In genomic region chr3:29443024-29443423, GRCm38 (mm10) we compare ENCODE assay signal across 22 mouse cellular contexts.
DNase-seq lines count a peak whose midpoint lies in the region; ATAC-seq and TF ChIP-seq lines count a peak whose summit lies in the region.
"Had no signal": no experiment of that assay in that cellular context is flagged by ENCODE, and none has a peak within 500 bp of the region (broad histone marks: within the 10 kb centered on the region; RNA-seq: fewer than 3 reads in every experiment).

No protein-coding gene starts in this region.

- H3K4me2 ChIP-seq in midbrain, embryonic 15.5 days: no peak overlapping the region
- no peak overlapping the region for H3K4me2 ChIP-seq in midbrain, postnatal 0 days (ENCODE audit: low read depth, low read length, poor library complexity, severe bottlenecking)
- H3K4me2 ChIP-seq: embryonic facial prominence, embryonic 13.5 days; embryonic facial prominence, embryonic 15.5 days; forebrain, embryonic 12.5 days; forebrain, embryonic 15.5 days had no signal

- H3K36me3 ChIP-seq in midbrain, embryonic 15.5 days (replicated peaks): no peaks in the 10 kb centered on the region
- no peaks in the 10 kb centered on the region for H3K36me3 ChIP-seq in midbrain, postnatal 0 days (ENCODE audit: insufficient read depth, low read length)
- H3K36me3 ChIP-seq: embryonic facial prominence, embryonic 13.5 days; embryonic facial prominence, embryonic 15.5 days; forebrain, embryonic 10.5 days; forebrain, embryonic 12.5 days; forebrain, embryonic 15.5 days had no signal

- no peaks in the 10 kb centered on the region for H3K9me3 ChIP-seq in midbrain, embryonic 15.5 days
- no peaks in the 10 kb centered on the region for H3K9me3 ChIP-seq in midbrain, postnatal 0 days (ENCODE audit: low read length)
- H3K9me3 ChIP-seq: embryonic facial prominence, embryonic 13.5 days; embryonic facial prominence, embryonic 15.5 days; forebrain, embryonic 10.5 days; forebrain, embryonic 12.5 days; forebrain, embryonic 15.5 days had no signal

- peak overlapping the region; percentile 28; the same call in 1 of the 2 replicates for H3K27ac ChIP-seq in layer of hippocampus, adult 2 months
- H3K27ac ChIP-seq in midbrain, embryonic 15.5 days: 0 out of 2 replicates have a peak overlapping the region, but pooled peaks have one; percentile 2
- no peak overlapping the region for H3K27ac ChIP-seq in midbrain, postnatal 0 days (ENCODE audit: low read depth, low read length)
- H3K27ac ChIP-seq: embryonic facial prominence, embryonic 13.5 days; embryonic facial prominence, embryonic 15.5 days; forebrain, embryonic 10.5 days; forebrain, embryonic 12.5 days; forebrain, embryonic 15.5 days had no signal

- no peak for DNase-seq in frontal cortex, postnatal 10 days (ENCODE audit: low spot score in 2 of 2)
- DNase-seq in layer of hippocampus, adult 2 months (ENCODE audit: low spot score in 2 of 2): no peak
- no peak for DNase-seq in layer of hippocampus, postnatal 14 days (ENCODE audit: low spot score in 2 of 2)
- DNase-seq in midbrain, postnatal 0 days (ENCODE audit: low spot score): no peak
- DNase-seq: adrenal gland, adult 2 months; adrenal gland, postnatal 10 days; adrenal gland, postnatal 25 days; cerebellum, adult 11 months; cerebellum, adult 18-20 months; cerebellum, adult 8-10 months; cerebellum, adult 9-11 months; cerebellum, postnatal 14 days; cerebellum, postnatal 36 days; embryo, embryonic 11 days had no signal

- no peak overlapping the region for H3K4me3 ChIP-seq in layer of hippocampus, adult 2 months
- H3K4me3 ChIP-seq in midbrain, embryonic 15.5 days: no peak overlapping the region
- H3K4me3 ChIP-seq in midbrain, postnatal 0 days (ENCODE audit: low read depth, low read length): no peak overlapping the region
- H3K4me3 ChIP-seq: embryonic facial prominence, embryonic 13.5 days; embryonic facial prominence, embryonic 15.5 days; erythroblast, embryonic 14.5 days; forebrain, embryonic 10.5 days; forebrain, embryonic 12.5 days; forebrain, embryonic 15.5 days had no signal

- no peak overlapping the region for H3K9ac ChIP-seq in midbrain, embryonic 15.5 days
- no peak overlapping the region for H3K9ac ChIP-seq in midbrain, postnatal 0 days (replicated peaks; ENCODE audit: low read length, poor library complexity, severe bottlenecking)
- H3K9ac ChIP-seq: embryonic facial prominence, embryonic 13.5 days; embryonic facial prominence, embryonic 15.5 days; forebrain, embryonic 12.5 days; forebrain, embryonic 15.5 days had no signal

- no peaks in the 10 kb centered on the region for H3K27me3 ChIP-seq in midbrain, embryonic 15.5 days (replicated peaks)
- H3K27me3 ChIP-seq in midbrain, postnatal 0 days (ENCODE audit: insufficient read depth, low read length): no peaks in the 10 kb centered on the region
- H3K27me3 ChIP-seq: embryonic facial prominence, embryonic 13.5 days; embryonic facial prominence, embryonic 15.5 days; forebrain, embryonic 12.5 days; forebrain, embryonic 15.5 days had no signal

- 86% methylated on average over 6 of the region's 6 CpGs for WGBS in midbrain, embryonic 15.5 days
- 85% methylated on average over 6 of the region's 6 CpGs for WGBS in midbrain, postnatal 0 days

- ATAC-seq in frontal cortex, adult (ENCODE audit: low TSS enrichment): peak; percentile 52
- no peak for ATAC-seq in midbrain, embryonic 15.5 days (replicated peaks)
- no peak for ATAC-seq in midbrain, postnatal 0 days (ENCODE audit: low FRiP score)
- ATAC-seq: forebrain, embryonic 15.5 days had no signal

- peaks cover 3% of the 10 kb centered on the region; the same call in 1 of the 2 replicates for H3K4me1 ChIP-seq in midbrain, embryonic 15.5 days
- H3K4me1 ChIP-seq in midbrain, postnatal 0 days (ENCODE audit: insufficient read depth, low read length): no peaks in the 10 kb centered on the region
- H3K4me1 ChIP-seq: embryonic facial prominence, embryonic 13.5 days; embryonic facial prominence, embryonic 15.5 days had no signal

- TF ChIP-seq CTCF in layer of hippocampus, adult 2 months (conservative IDR thresholded peaks at IDR 0.05): no peak
- TF ChIP-seq CTCF in midbrain, postnatal 0 days (IDR thresholded peaks at IDR 0.05): no peak
